Mouse (Mus musculus) testis, postnatal 14 days (tissue): ENCODE data around the gene Rab8b.
"Not testable (repeated sequence)": the region's sequence is repeated elsewhere in the genome, so short reads cannot be mapped to it uniquely, and the experiment has no call there.

ENCODE experiments used
- DNase-seq: peaks from one replicate; pipeline ENCODE4 v3.0.0; 2021; ENCODE audit warnings: low spot score

Gene Rab8b

DNA sequence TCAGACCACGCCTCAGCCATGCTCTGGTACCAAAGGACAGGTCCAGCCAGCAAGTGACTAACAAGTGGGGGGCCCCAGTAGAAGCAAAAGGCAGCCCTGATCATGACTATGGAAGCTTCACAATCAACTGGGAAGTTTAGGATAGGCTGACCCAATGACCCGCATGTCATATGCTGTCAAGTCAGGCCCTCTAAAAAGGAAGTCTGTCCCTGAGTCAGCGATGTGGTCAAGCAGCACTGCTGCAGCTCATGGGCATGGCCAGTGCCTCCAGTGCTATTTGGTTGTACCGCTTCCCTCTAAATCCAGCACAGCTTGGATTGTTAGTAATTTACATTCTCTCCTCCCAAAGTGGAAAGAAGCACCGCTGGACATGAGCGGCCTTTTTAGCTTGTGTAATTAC, 32.7 kb downstream of the Rab8b start:
- no peak for DNase-seq

DNA sequence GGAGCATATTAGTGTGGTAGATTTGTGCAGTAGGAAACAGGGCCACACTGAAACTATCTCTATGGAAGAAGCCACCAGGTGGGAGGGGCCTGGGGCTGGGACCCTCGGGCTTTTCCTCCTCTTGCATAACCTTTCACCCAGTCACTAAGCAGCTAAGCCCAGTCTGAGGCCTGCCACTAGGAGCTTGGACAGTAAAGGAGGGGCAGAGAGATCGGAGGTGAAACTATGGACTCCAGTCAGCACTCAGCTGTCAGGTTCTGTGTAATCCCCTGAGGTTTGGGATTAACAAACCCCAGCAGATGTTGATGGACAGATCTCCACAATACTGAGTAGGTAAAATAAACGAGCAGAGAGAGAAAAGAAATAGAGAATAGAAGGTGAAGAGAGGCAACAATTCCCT, 33.1 kb downstream of the Rab8b start:
- no peak for DNase-seq

DNA sequence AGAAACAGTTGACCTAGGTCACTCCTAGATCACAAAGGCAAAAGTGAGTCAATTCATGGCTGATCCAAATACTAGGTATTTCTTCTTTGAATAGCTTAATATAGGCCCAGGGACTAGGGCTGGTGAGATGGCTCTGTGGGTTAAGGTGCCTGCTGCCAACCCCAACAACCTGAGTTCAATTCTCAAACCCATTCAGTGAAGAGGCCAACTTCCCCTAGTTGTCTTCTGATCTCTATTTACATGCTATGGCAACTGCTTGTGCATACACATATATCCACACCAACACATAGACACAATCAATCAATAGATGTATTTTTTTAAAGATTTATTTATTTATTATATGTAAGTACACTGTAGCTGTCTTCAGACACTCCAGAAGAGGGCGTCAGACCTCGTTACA, 34.9 kb downstream of the Rab8b start:
- DNase-seq, result no peak

DNA sequence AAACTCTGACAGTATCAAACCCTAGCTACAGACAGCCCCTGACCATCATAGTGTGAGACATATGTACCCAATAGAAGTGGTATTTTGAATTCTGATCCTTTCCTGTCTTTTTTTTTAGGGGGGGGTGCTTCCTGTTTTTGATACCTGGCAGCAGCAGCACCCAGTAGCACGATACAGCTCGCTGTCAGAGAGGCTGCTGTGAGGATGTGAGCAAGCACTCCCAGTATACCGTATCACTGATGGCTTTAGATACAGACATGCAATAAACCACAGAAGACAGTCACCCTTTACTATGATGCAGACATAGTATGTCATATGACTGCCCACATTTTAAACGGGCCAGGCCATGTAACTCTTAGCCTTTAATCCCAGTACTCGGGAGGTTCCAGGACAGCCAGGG, 36.0 kb downstream of the Rab8b start:
- no peak for DNase-seq

DNA sequence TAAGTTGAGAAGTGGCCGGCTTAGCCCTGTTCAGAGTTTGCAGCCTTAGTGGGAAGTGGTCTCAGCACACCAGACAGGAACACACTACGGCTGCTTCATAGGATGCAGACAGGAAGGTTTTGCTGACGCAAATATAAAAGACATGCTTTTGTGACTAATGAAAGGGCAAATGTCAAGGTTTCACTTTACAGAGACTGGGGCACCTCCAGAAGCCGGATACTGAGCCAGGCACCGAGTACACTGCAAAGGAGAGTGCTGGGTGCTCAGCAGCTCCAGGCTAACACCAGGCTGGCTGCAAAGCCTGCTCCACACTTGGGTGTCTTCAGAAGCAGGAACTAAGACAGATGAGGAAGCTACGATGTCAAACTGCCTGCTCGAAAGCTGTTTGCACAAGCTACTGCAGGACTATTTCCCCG, 37.1 kb downstream of the Rab8b start:
- no peak for DNase-seq

DNA sequence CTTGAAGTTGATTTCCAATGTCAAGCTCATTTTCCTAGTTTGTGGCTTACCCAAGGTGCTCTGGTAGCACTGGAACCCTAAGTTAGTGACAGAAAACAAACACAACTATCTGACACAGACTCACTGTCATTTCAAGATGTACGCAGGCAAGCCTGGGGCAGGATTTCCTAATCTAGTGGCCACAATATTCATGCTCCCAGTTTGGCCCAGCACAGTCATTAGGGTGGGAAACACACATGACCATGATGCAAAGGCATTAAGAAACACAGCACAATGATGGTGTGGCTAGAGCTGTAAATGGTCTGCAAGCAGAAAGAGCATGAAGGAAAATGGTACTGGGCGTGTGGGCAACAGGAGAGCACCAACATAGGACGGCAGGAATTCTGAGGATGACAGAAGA, 37.6 kb downstream of the Rab8b start:
- DNase-seq, result no peak

DNA sequence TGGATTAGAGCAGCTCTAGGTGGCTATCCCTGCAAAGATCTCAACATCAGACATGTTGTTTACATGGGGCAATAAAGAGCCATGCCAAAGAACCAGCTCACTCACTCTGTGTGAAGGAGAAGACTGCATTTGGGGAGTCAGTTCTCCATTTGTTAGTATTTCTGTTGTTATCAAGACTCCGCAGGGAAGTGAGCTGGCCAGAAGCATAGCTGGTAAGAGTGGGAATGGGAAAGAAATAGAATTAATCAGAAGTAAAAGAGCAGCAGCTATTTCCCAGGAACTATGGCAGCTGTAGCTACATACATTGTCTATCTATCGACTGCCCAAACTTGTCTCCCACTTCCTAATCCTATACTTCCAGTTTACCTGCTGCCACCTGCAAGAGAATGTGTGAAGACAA, 38.7 kb downstream of the Rab8b start:
- no peak for DNase-seq

DNA sequence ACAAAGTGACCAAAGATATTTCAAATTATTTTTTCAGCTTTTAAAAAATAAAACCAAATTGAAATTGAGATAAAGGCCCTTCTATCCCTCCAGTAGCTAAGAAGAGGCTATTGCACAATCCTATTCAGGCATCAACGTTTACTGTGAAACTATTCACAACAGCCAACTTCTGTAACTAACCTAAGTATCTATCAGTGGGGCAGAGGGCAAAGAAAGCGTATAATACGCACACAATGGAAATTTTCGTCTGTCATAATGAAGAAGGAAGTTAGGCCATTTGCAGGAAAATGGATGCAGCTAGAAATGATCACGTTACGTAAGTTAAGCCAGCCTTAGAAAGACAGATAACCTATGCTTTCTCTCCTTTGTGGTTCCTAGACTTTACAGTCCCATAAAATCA, 40.0 kb downstream of the Rab8b start:
- DNase-seq, result no peak

DNA sequence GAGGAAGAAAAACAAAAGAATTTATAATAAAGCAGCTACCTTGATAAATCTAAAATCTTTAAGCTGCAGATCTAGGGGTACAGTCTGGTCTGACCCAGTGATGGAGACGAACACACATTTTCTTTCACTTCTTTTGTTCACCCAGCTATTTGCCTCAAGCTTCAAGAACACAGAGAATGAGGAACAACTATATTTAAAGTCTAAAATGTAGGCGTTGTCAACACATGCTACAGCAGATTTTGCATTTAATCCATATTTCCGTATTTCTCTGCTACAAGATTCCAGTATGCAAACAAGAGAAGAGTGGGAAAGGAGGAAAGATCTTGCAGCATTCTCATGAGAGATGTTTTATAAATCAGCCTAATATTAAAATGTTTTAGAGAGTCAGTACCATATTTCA, 40.6 kb downstream of the Rab8b start:
- DNase-seq, result no peak

DNA sequence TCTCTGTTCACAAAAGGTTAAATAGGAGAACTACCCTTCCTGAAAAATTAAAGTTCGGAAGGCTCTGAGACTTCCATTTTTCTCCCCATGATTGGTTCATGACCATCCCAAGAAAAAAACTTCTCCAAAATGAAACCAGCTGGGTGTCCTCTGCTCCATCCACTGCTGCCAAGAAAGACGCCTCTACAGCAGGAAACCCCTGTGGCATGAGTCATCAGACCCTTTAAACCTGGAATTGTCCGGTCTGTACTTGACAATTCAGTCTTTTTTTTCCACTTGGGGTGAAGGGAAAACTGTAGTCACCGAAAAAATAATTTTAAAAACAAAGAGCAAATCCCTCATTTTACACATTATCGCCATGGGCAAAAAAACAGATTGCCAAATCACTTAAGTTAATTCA, 42.9 kb downstream of the Rab8b start:
- DNase-seq, result peak; percentile 18

DNA sequence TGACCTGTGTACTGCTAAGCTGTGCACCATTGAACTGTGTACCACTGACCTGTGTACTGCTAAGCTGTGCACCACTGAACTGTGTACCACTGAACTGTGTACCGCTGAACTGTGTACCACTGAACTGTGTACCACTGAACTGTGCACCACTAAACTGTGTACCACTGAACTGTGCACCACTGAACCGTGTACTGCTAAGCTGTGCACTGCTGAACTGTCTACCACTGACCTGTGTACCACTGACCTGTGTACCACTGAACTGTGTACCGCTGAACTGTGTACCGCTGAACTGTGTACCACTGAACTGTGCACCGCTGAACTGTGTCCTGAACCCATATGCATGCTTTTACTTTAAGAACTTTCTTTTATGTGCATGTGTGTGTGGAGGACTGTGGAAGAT, 45.2 kb downstream of the Rab8b start:
- no peak for DNase-seq

DNA sequence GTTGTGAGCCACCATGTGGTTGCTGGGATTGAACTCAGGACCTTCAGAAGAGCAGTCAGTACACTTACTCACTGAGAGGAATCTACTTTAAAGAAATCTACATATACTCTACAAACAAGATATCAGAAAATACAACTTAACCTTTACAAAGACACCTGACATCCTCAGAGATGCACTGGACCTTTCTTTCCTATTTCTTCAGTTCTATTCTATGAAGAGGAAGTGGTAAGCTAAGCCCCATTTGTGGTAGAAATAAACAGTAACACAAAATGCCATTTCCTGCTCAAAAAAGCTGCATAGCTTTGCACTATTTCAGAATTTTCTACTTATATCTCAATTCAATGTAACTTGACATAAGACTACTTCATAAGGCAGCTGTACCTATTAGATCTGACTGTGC, 46.0 kb downstream of the Rab8b start:
- DNase-seq, result no peak

DNA sequence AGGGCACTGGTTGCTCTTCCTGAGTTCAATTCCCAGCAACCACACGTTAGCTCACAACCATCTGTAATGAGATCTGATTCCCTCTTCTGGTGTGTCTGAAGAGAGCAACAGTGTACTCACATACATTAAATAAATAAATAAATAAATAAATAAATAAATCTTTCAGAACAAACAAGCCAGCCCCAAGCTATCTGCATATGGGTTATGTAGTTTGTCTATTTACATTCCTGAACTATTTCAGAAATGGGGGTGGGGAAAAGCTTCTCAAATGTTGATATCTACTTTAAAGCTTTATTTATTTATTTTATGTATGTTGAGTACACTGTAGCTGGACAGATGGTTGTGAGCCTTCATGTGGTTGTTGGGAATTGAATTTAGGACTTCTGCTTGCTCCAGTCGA, 46.5 kb downstream of the Rab8b start:
- DNase-seq, result not testable (repeated sequence)

DNA sequence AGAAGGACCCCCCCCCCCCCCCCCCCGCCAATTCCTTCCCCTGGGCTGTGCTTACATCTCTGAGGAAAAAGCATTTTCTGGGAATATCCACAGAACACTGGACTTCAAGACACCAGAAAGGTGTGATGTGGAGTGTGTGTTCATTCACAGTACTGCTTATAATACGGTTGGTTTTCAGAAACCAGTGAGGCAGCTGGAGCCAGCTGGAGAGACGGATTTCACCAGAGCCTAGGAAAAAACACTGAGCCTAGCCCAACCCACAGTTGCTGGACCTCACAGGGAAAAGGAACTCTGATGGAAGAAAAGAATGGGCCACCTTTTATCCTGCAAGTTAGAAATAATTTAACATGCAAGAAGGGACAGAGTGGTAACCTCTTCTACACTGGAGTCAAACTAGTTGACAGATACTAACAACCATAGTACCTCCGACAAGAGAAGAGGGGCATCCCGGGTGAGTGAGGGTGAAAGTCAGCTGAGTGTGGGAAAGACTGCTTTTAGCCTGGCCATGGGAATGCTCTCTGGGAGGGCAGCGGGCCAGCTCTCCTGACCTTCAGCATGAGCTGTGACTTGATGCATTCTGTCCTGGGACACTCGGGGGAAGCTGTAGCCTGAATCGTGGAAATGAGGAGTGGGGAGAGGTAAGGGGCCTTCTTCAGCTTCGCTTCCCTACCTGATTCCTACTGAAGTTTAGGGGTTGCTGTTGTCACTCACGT, 47.3 kb downstream of the Rab8b start:
- peak; percentile 42 for DNase-seq

DNA sequence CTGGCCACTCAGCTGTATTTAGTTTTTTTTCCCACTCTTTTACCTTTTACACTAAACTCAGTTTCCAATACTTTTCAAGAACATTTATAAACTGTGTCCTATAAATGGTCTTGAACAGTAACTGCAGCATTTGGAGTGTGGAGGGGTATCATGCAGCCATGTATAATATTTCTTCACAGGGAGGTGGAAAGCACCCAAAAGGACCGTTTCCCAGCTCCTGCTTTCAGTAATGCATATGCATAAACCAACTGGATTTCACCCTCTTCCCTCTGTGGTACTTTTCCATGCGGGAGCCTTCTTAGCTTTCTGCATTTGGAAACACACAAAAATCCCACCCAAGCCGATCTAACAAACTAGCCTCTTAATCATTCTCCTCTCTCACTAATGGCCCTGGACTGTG, 54.8 kb downstream of the Rab8b start:
- DNase-seq, result no peak

DNA sequence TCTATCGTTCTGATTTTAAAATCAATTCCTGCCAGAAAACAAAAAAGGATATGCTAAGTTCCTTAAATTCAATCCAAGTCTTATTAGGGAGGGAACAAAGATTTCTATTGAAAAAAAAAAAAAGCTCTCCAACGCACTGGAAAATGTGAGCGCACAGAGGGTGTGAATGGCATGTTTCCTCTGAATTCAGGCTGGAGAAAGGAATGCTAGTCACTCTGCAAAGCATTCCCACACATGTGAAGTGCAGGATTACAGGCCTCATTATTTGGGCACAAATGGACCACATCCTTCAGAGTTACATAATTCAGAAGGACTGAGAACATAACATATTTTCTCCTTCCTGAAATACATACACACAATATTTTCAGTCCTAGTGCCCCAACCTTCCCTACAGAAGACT, 56.0 kb downstream of the Rab8b start:
- no peak for DNase-seq

DNA sequence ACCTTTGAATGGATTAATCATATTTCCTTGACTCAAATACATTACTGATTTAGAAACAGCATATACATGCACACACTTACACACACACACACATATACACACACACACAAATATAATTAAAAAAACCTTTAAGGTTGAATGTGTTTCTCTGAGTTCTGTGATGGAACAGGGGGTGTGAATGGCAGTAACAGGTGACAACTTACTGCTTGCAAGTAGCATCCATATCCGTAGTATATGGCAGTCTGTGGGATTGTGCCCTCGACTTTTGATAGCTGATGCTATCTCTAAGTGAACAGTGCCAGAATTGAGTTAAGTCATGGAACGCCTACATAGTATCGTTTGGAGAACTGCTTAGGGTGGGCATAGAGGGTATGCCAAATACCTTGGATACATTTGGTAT, 57.3 kb downstream of the Rab8b start:
- no peak for DNase-seq

DNA sequence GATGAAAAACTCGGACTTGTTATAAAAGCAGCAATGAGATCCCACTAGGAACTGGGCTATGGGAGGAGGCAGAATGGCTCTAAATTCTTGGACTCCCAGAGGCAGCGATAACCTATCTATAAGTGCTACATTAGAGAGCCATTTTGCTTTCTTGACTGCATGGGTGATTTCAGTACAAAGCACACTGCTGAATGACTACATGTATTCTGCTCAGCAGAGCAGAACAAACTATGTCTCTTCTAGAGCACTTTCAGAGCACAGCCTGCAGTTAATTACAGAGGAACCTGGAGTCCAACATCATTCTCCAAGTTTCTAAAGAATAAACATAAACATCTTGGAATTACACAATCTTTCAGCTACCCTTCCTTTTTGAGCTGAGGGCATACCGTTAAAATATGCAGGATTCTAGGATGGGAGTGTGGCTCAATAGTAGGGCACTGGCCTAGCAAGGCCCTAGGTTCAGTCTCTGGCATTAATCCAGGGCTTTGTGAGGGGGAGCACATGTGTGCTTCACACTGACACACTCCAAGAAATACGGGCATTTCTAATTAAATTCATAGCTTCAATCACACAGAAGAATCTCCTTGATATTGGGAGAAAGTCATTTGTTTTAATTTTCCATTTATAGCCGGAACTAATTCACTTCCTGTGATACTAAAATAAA, 58.3 kb downstream of the Rab8b start:
- DNase-seq, result no peak

DNA sequence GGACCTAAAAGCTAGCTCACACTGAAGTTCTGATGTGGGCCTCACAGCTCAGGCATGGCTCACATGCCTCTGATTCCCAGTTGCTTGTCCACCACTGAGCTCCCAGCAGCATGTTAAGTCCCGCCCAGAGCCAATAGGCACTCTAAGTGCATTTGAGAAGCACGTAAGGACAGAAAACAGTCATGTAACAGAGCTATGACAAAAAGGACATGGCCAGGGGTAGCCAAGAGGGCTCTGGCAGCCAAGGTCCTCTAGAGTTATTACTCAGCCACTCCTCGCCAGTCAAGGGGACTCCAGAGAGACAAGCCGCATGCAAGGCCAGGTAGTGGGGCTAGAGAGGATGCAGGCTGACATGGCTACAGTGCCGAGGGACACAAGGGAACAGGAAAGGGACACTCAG, 60.0 kb downstream of the Rab8b start:
- no peak for DNase-seq

DNA sequence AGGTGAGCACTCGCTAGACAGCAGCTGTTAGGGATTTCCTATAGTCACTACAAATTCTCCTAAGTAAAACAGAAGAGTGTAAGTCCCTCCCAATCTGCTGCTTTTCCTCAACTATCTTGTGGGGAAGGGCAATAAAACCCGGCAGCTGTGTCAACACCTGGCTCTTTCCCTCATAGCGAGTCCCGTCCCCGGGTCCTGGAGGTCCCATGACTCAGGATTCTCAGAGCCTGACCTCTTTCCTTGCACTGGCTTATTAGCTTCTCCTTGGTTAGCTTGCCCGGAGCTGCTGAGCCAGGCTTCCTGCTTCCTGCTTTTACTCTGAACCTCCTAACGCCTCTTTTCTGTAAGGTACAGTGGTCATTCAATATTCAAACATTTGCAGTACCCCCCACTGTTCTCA, 63.6 kb downstream of the Rab8b start:
- no peak for DNase-seq

DNA sequence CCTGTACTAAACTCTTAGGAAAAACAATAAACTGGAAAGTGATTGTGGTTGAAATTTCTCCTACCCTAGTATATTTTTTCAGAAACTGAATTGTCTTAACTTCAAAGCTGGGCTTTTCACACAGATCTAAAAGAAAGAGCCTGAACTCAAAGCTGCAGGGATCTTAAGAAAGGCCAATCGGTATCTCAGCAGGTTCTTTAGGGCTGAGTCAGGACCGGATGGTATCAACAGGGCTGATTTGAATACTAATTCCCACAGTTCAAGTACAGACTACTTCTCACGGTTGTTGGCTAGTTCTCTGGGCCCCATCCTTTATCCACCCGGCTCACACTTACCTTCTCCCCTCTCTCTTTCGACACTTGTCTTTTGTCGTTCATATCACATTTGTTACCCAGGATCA, 66.9 kb downstream of the Rab8b start:
- DNase-seq, result no peak

DNA sequence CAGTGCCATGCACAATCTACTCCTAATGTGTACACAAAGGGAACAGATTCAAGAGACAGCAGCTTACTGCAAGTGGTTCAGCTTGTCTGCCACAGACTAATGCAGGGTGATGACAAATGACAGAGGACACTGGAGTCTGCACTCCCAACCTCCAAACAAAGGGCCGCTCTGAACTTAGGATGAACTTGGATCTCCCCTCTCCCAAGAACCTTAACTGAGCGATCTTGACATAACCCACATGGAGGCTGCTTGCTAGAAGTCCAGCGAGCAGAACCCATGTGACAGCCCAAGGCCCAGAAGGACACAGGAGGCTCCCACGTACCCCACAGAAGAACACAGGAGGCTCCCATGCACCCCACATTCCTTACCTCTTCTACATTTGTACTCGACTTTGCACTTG, 68.5 kb downstream of the Rab8b start:
- DNase-seq, result no peak

DNA sequence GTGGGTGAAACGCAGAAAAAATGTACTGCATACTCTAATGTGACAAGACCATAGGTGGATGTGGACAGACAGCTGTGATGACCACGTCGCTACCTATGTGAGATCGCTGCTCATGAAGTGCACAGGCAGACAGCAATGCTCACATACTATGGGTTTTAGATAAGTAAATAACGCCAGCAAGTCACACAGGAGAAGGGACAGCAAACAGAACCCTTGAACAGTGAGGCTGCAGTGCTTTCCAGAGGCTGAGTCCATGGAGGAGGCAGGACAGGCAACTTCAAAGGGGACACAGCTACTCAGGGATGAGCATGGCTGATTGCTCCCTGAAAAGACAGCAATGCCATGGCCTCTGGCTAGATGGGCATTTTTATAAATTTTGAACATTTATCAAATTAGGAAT, 72.7 kb downstream of the Rab8b start:
- no peak for DNase-seq

DNA sequence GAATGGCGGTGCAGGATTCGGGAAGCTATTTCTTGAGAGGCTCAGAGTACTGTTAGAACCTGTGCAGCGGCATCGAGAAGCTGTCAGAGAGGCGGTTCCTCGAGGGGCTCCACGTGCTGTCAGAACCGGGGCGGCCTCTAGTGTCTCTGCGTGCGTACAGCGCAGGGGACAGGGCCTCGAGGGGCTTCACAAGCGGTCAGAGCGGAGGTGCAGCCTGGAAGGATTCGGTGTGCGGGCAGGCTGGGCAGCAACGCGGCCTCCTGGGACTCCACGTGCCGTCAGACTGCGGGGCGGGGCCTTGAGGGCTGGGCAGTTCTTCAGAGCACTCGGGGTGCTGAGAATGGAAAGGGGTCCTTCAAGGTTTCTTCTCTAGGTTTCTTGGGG, 84.4 kb downstream of the Rab8b start:
- peak; percentile 82 for DNase-seq
